Mouse (Mus musculus): ENCODE measurements around the gene Dusp21. TPM values are rescaled to one million over a fixed set of nuclear protein-coding genes. Genes with fewer than 3 reads are reported as not detected.

Dusp21 gene
- polyA plus RNA-seq, 1 experiment from 2014 or later: not detected

DNA sequence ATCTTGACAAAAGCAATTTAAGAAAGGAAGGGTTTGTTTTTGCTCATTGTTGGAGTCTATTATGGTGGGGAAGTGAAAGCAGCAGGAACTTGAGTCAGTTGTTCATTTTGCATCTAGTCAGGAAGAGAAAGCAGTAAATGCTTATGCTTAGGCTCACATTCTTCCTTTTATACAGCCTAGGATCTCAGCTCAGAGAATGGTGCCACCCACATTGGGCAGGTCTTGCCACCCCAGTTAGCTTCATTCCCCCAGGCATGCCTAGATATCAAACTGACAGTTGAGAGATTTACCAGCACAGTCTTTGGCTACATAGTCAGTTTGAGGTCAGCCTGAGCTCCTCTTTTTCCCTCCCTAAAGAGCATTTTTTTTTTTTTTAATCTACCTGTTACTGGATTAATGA is 41.5 kb downstream of the Dusp21 start:
- Histone ChIP-seq H3K36me3 (no peaks in the 10 kb centered on the region), H3K4me1 (replicated peaks) (no peaks in the 10 kb centered on the region), H3K27me3 (replicated peaks) (no peaks in the 10 kb centered on the region), H3K9me3 (no peaks in the 10 kb centered on the region), H3K4me2 (replicated peaks) (no peak overlapping the region), H3K27ac (no peak overlapping the region), H3K9ac (no peak overlapping the region), H3K4me3 (replicated peaks) (no peak overlapping the region)
- ATAC-seq: no peak

DNA sequence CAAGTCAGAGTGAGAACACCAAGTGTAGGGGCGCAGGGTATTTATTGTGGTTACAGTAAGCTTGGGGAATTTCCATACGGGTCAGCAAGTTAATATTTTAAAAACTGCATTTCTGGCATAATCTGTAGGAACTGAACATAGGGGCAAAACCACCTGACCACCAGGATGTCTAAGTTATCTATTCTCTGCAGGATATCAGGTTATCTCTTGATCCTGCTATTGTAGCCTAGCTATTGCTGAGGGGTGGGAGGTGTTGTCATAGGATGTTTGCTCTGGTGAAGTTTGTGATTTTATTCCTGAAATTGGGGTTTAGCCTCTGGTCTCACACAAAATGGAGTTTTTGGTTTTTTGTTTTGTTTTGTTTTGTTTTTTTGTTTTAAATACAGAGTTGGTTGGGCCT is 42.6 kb downstream of the Dusp21 start:
- Histone ChIP-seq H3K4me3 (replicated peaks) (no peak overlapping the region), H3K4me2 (replicated peaks) (no peak overlapping the region), H3K9me3 (no peaks in the 10 kb centered on the region), H3K27ac (no peak overlapping the region), H3K9ac (no peak overlapping the region), H3K36me3 (no peaks in the 10 kb centered on the region), H3K4me1 (replicated peaks) (no peaks in the 10 kb centered on the region), H3K27me3 (replicated peaks) (no peaks in the 10 kb centered on the region)
- 84% methylated on average over 2 of the region's 2 CpGs for WGBS
- no peak for ATAC-seq

Other genes with a start within 250 kb of the Dusp21 start
- gene Kdm6a, start 16.7 kb downstream of the Dusp21 start, polyA plus RNA-seq (2015; fragmentation: Nextera tagmentation; extraction: Ambion mirVana): 14.4 and 17.3 TPM in 2 replicates

Data from intestine, embryonic 15.5 days (tissue).